Mouse (Mus musculus) liver, embryonic 16.5 days (tissue): Measurements from ENCODE around the gene Gm6904. TPM values are rescaled to one million over a fixed set of nuclear protein-coding genes. Genes with fewer than 3 reads are reported as not detected.

Experiments used
- ATAC-seq: fragments of 200-750 bp; cut with Nextera tagmentation; 2 replicates; pipeline ENCODE4 v1.8.0; 2017; ENCODE audit warnings: low read depth, mild to moderate bottlenecking, moderate number of reproducible peaks, moderate library complexity
- H3K27ac ChIP-seq: fragments of 300-500 bp; sonication (generic); 2 replicates; pipeline ENCODE4 v1.5.1; 2014; ENCODE audit warnings: mild to moderate bottlenecking, low read length
- H3K27me3 ChIP-seq: fragments of 300-500 bp; sonication (generic); 2 replicates; pipeline ENCODE4 v1.6.1; 2014; ENCODE audit warnings: low read depth, low read length, mixed read lengths; ENCODE audit not compliant: control insufficient read depth, insufficient read depth
- H3K36me3 ChIP-seq: fragments of 300-500 bp; sonication (generic); 2 replicates; pipeline ENCODE4 v1.6.1; 2014; ENCODE audit warnings: mild to moderate bottlenecking; ENCODE audit not compliant: control insufficient read depth, insufficient read depth
- H3K4me1 ChIP-seq: fragments of 300-500 bp; sonication (generic); 2 replicates; pipeline ENCODE4 v1.6.1; 2014; ENCODE audit warnings: low read depth, low read length, mixed read lengths; ENCODE audit not compliant: control insufficient read depth
- H3K4me2 ChIP-seq: fragments of 300-500 bp; sonication (generic); 2 replicates; pipeline ENCODE4 v1.6.1; 2014; ENCODE audit warnings: low read depth, low read length, mixed read lengths
- H3K4me3 ChIP-seq: fragments of 300-500 bp; sonication (generic); 2 replicates; pipeline ENCODE4 v1.5.1; 2014; ENCODE audit warnings: low read depth, mild to moderate bottlenecking, low read length
- H3K9ac ChIP-seq: fragments of 300-500 bp; sonication (generic); 2 replicates; pipeline ENCODE4 v1.6.1; 2014; ENCODE audit warnings: low read depth, low read length
- H3K9me3 ChIP-seq: fragments of 300-500 bp; sonication (generic); replicated peaks from 2 replicates; pipeline ENCODE4 v1.6.1; 2016; ENCODE audit warnings: low read length; ENCODE audit not compliant: control insufficient read depth
- WGBS: fragments of 180-500 bp; shearing (Covaris S2); extraction: QIAGEN DNeasy Blood & Tissue Kit; methylation state at CpG from one replicate; pipeline ENCODE4 v1.1.7; 2014; ENCODE audit not compliant: insufficient replicate concordance; 5-methylcytosine and 5-hydroxymethylcytosine counted together
- polyA plus RNA-seq: library from polyadenylated mRNA; unstranded; fragments of >200 nt; fragmentation: Nextera tagmentation; extraction: Ambion mirVana; gene quantifications from 2 replicates; pipeline ENCODE4 v1.2.1, GENCODE M21; 2015

The Gm6904 gene
- polyA plus RNA-seq, 1 experiment from 2014 or later: 0.15 TPM

- H3K9me3 ChIP-seq: no peaks in the 10 kb centered on the region
- peak within 1 kb of the TSS; percentile 83 for H3K9ac ChIP-seq
- no peaks in the 10 kb centered on the region for H3K27me3 ChIP-seq
- peak within 1 kb of the TSS; percentile 87 for H3K4me3 ChIP-seq
- peak within 1 kb of the TSS; percentile 92 for H3K4me2 ChIP-seq
- peak within 1 kb of the TSS; percentile 94 for H3K27ac ChIP-seq
- under 1% methylated on average over 93 of the region's 96 CpGs for WGBS
- peak; percentile 93 for ATAC-seq
- no peaks in the 10 kb centered on the region for H3K36me3 ChIP-seq
- H3K4me1 ChIP-seq: peaks cover 11% of the 10 kb centered on the region
Measured at GRCm38 (mm10) chr14:59200711-59201603, 59.1 kb downstream of the Gm6904 start, which contains the start of gene Rcbtb1. Gene Rcbtb1, plus strand, starts transcription at chr14:59201209.

Other genes starting within 250 kb of the Gm6904 start
- not detected in 2 replicates for gene 1700129C05Rik, start 117.3 kb downstream of the Gm6904 start, polyA plus RNA-seq
- not detected in 2 replicates for gene Gm5142, start 81.5 kb downstream of the Gm6904 start, polyA plus RNA-seq
- gene Rcbtb1, start 59.0 kb downstream of the Gm6904 start, polyA plus RNA-seq: 21.7 and 25.2 TPM in 2 replicates
- gene Phf11a, start 37.3 kb upstream of the Gm6904 start, polyA plus RNA-seq: 0.15 and 0.22 TPM in 2 replicates
- gene Phf11b, start 81.1 kb upstream of the Gm6904 start, polyA plus RNA-seq: 0.97 and 1.1 TPM in 2 replicates
- gene Phf11d, start 105.3 kb upstream of the Gm6904 start, polyA plus RNA-seq: 1.0 and 1.4 TPM in 2 replicates
- 0.37 and 0.44 TPM in 2 replicates for gene Phf11c, start 135.2 kb upstream of the Gm6904 start, polyA plus RNA-seq
- gene Setdb2, start 180.7 kb upstream of the Gm6904 start, polyA plus RNA-seq: 6.0 and 6.6 TPM in 2 replicates
- gene Cab39l, start 180.8 kb upstream of the Gm6904 start, polyA plus RNA-seq: 21.8 and 24.0 TPM in 2 replicates